Mouse (Mus musculus) kidney, adult 10 weeks (tissue): ENCODE measurements around the gene Tnks1bp1. TPM values are rescaled to one million over a fixed set of nuclear protein-coding genes. Genes with fewer than 3 reads are reported as not detected.

Source experiments
- polyA plus RNA-seq: library from polyadenylated mRNA; stranded (reverse); fragments of 350-450 nt; fragmentation: Illumina TruSeq; extraction: RNeasy Lipid Tissue Mini Kit (QIAGEN cat#74804); gene quantifications from one replicate; pipeline ENCODE4 v1.2.3, GENCODE M21; 2014; ENCODE audit warnings: low read depth, low replicate concordance

The Tnks1bp1 gene
- 0.69 TPM for polyA plus RNA-seq

DNA sequence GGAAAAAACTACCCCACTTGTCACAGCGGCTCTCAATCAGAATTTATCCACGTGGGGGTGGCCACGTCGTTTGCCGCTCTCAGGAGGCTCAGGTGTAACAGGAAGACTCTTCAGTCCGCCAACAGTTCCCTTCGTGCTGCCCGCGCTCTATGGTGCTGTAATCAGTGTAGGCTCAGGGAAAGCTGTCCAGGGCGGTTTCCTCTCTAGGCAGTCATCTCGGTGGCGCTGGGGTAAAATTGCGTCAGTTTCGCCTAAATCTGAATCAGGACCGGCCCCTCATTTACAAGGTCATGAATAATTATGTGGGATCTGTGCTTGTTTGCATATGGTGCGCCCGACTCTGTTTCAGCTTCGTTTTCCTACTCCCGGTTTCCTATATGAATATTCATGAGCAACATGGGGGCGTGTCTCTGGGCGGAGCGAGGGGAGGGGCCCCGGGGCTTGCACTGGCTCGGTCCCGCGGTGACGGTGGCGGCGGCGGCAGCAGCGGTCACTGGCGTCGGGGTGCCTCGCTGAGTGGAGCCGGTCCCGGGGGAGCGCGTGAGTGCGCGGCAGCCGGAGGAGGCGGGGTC, at the start of gene Tnks1bp1:
Tnks1bp1 (plus strand) TSS at position 427 of the 572 bp plus-strand sequence.

DNA sequence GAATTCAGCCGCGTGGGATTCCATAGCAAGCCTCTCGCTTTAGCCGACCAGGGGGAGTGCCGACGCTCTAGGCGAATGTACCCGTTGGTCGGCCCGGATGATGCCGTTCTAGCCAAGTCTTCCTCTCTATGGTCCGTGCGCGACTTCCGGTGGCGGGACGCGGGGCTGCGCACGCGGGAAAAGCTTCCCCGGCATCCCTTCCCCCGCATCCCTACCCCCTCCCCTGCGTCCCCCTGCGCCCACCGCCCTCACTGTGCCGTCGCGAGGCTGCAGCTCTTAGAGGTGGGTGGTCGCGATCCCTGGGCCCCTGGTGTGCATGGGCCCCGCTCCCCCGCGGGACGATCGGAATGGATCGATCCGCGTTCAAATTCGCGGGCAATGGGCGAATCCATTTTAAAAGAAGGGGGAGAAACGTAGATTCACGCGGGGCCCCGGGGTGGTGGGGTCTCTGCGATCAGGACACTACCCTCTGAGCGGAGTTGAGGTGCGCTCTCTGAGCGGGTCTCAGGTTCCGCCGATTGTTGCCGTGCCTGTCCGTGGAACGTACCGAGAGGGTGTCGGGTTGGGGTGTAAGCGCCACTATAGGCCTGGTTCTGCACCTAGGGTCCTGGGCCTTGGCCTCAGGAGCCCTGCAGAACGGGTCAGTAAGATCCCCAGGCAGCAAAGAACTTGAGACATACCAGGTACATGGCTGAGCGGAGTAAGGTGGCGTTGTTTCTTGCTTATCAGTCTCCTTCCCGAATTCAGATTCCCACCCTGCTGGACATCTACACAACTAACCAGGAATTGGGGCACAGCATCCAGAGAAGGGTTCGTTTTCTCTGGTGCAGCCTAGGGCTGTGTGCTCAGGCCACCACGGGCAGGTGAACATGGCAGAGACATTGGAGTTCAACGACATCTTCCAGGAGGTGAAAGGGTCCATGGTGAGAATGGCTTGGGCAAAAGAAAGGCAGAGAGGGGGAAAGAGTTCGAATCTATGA, 10.5 kb upstream of the Tnks1bp1 start, which contains the start of the genes Ssrp1 and P2rx3:
Ssrp1 (plus strand) TSS at position 188 of the 980 bp plus-strand sequence.
P2rx3 (minus strand) TSS at position 416 of the 980 bp plus-strand sequence.

Other genes with a start within 250 kb of the Tnks1bp1 start
- 8.4 TPM for gene Ube2l6, start 249.2 kb upstream of the Tnks1bp1 start, polyA plus RNA-seq
- gene Smtnl1, start 225.4 kb upstream of the Tnks1bp1 start, polyA plus RNA-seq, result not detected
- 2.6 TPM for gene Timm10, start 221.0 kb upstream of the Tnks1bp1 start, polyA plus RNA-seq
- 0.36 TPM for gene Slc43a1, start 209.2 kb upstream of the Tnks1bp1 start, polyA plus RNA-seq
- gene Rtn4rl2, start 161.3 kb upstream of the Tnks1bp1 start, polyA plus RNA-seq, result not detected
- 31.6 TPM for gene Slc43a3, start 111.4 kb upstream of the Tnks1bp1 start, polyA plus RNA-seq
- not detected for gene Prg2, start 67.6 kb upstream of the Tnks1bp1 start, polyA plus RNA-seq
- not detected for gene Prg3, start 59.8 kb upstream of the Tnks1bp1 start, polyA plus RNA-seq
- 85.3 TPM for gene Ssrp1, start 10.8 kb upstream of the Tnks1bp1 start, polyA plus RNA-seq
- not detected for gene P2rx3, start 10.6 kb upstream of the Tnks1bp1 start, polyA plus RNA-seq
- gene Aplnr, start 88.2 kb downstream of the Tnks1bp1 start, polyA plus RNA-seq, result 5.3 TPM
- 1.1 TPM for gene Lrrc55, start 149.2 kb downstream of the Tnks1bp1 start, polyA plus RNA-seq